Mouse (Mus musculus) hindbrain, embryonic 10.5 days (tissue): Measurements from ENCODE around the gene Bmpr1b. TPM values are rescaled to one million over a fixed set of nuclear protein-coding genes. Genes with fewer than 3 reads are reported as not detected.

Experiments
- DNase-seq: peaks from one replicate; pipeline ENCODE4 v3.0.0-alpha.2; 2017; ENCODE audit warnings: low spot score
- H3K27ac ChIP-seq: fragments of 300-500 bp; sonication (generic); 2 replicates; pipeline ENCODE4 v1.5.1; 2016; ENCODE audit warnings: mild to moderate bottlenecking, moderate library complexity
- H3K27me3 ChIP-seq: fragments of 300-500 bp; sonication (generic); 2 replicates; pipeline ENCODE4 v1.6.1; 2016; ENCODE audit warnings: mild to moderate bottlenecking; ENCODE audit not compliant: poor library complexity, insufficient read depth, severe bottlenecking
- H3K36me3 ChIP-seq: fragments of 300-500 bp; sonication (generic); 2 replicates; pipeline ENCODE4 v1.6.1; 2016; ENCODE audit warnings: mild to moderate bottlenecking, moderate library complexity
- H3K4me1 ChIP-seq: fragments of 300-500 bp; sonication (generic); replicated peaks from 2 replicates; pipeline ENCODE4 v1.6.1; 2016; ENCODE audit warnings: mild to moderate bottlenecking
- H3K4me3 ChIP-seq: fragments of 300-500 bp; sonication (generic); 2 replicates; pipeline ENCODE4 v1.5.1; 2016; ENCODE audit warnings: mild to moderate bottlenecking, moderate library complexity
- H3K9me3 ChIP-seq: fragments of 300-500 bp; sonication (generic); 2 replicates; pipeline ENCODE4 v1.6.1; 2016; ENCODE audit warnings: mild to moderate bottlenecking, moderate library complexity
- WGBS: fragments of 180-500 bp; shearing (Covaris S2); methylation state at CpG from one replicate; pipeline ENCODE4 v1.1.7; 2016; 5-methylcytosine and 5-hydroxymethylcytosine counted together
- polyA plus RNA-seq: library from polyadenylated mRNA; unstranded; fragments of >200 nt; fragmentation: Nextera tagmentation; extraction: Ambion mirVana; gene quantifications from 2 replicates; pipeline ENCODE4 v1.2.1, GENCODE M21; 2016

Bmpr1b gene
- polyA plus RNA-seq, 1 experiment from 2014 or later, result 9.9 TPM

DNA sequence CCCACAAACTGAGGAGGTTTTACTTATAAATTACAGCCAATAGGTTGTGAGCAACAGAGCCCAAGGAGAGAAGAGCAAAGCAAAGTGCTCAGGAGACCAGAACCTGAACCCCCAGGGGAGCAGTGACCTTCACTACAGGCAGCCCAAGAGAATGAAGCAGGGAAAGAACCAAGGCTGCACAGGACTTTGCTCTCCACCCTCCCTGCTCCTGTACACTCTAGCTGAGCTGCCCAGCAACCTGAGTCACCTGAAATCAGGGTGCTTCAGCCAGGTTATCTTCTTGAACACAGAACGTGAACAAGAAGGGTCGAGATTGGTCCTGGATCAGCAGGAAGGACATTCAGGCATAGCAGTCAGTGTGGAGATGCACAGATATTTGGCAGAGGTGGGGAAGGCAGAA, 5.3 kb downstream of the Bmpr1b start:
- Histone ChIP-seq H3K27me3 (no peaks in the 10 kb centered on the region), H3K9me3 (no peaks in the 10 kb centered on the region), H3K4me3 (no peak overlapping the region), H3K27ac (no peak overlapping the region), H3K36me3 (no peaks in the 10 kb centered on the region), H3K4me1 (peaks cover 19% of the 10 kb centered on the region)
- DNase-seq, result no peak
- WGBS, result 89% methylated on average over 2 of the region's 2 CpGs

DNA sequence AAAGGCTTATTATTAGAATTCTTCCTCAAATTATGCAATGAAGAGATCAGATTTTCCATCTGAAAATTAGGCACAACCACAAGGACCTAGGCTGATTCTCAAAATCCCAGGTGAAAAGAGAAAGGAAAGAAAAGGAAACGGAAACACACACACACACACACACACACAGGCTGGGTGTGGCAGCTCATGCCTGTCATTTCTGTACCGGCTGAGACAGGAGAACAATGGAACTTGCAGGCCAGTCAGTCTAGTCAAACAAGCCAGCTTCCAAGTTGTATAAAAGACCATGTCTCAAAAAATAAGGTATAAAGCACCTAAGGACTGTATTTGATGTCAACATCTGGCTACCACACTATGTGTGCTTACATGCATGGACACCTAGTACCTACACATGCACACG, 7.8 kb downstream of the Bmpr1b start:
- no peaks in the 10 kb centered on the region for H3K9me3 ChIP-seq
- H3K4me1 ChIP-seq, result peaks cover 11% of the 10 kb centered on the region; the same call in 1 of the 2 replicates
- 80% methylated on average over 3 of the region's 3 CpGs for WGBS
- DNase-seq, result no peak
- H3K27me3 ChIP-seq, result no peaks in the 10 kb centered on the region
- no peak overlapping the region for H3K27ac ChIP-seq
- no peaks in the 10 kb centered on the region for H3K36me3 ChIP-seq
- H3K4me3 ChIP-seq, result no peak overlapping the region

DNA sequence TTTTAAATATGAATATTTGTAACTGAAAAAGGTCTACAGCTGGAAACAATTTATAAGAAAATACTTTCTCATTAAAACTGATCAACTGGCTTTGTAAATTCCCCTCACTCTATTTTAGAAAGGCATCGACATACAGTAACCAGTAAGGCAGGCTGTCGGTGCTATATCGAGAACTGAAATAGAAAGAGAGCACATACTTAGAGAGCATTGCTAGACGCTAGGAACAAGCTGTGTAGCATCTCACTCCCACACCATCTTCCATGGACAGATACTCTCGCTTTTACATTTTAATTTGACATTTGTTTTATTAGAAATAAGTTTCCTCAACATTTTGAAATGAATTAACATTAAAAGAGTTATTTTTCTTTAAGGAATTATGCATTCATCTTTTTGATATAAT, 17.2 kb downstream of the Bmpr1b start:
- WGBS, result 92% methylated on average over 5 of the region's 5 CpGs
- H3K36me3 ChIP-seq, result no peaks in the 10 kb centered on the region

DNA sequence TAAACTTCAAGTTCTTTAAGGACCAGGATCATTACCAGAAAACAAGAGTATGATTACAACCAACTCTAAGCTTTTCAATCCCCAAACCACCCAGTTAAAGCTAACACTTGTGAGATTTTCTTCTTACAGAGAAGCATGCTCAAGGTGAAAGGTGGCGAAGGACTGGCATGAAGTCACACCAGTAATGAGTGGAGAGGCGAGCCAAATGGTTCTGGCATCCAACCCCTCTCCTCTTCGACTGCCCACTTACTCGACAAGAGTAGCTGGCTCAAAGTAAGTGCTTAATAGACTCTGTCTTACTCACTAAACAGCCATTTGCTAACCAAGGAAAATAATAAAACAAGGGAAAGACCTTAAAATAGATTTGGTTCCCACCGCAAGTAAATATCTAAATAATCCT, 30.4 kb downstream of the Bmpr1b start:
- Histone ChIP-seq H3K36me3 (no peaks in the 10 kb centered on the region), H3K27me3 (no peaks in the 10 kb centered on the region), H3K4me3 (no peak overlapping the region), H3K9me3 (no peaks in the 10 kb centered on the region), H3K4me1 (no peaks in the 10 kb centered on the region), H3K27ac (no peak overlapping the region)
- no peak for DNase-seq
- WGBS, result 92% methylated on average over 5 of the region's 5 CpGs

More for the DNA sequence above, 17.2 kb downstream of the Bmpr1b start:
- Histone ChIP-seq H3K4me3 (no peak overlapping the region), H3K4me1 (no peaks in the 10 kb centered on the region), H3K27ac (no peak overlapping the region), H3K27me3 (no peaks in the 10 kb centered on the region), H3K9me3 (no peaks in the 10 kb centered on the region)
- no peak for DNase-seq

DNA sequence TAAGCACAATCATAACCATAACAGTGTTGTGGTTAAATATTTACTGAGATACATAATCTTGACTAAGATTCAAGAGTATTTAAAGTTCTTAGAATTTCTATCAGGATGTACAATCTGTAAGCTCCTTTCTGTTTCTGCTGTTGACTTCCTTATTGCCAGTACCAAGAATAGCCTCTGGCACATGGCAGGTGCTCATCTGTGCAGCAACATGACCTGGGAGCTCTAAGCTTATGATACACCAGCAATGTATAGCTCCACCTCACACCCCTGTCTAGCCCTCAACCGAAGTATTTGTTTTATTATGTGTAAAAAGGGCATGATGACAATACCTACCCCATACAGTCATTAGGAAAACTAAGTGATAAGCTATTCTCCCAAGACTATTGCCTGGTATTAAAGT, 42.8 kb downstream of the Bmpr1b start:
- Histone ChIP-seq H3K36me3 (no peaks in the 10 kb centered on the region), H3K9me3 (no peaks in the 10 kb centered on the region), H3K4me3 (no peak overlapping the region), H3K27ac (no peak overlapping the region), H3K27me3 (no peaks in the 10 kb centered on the region), H3K4me1 (peaks cover 16% of the 10 kb centered on the region)
- DNase-seq, result no peak
- WGBS, result 74% methylated on average over 1 of the region's 1 CpGs

DNA sequence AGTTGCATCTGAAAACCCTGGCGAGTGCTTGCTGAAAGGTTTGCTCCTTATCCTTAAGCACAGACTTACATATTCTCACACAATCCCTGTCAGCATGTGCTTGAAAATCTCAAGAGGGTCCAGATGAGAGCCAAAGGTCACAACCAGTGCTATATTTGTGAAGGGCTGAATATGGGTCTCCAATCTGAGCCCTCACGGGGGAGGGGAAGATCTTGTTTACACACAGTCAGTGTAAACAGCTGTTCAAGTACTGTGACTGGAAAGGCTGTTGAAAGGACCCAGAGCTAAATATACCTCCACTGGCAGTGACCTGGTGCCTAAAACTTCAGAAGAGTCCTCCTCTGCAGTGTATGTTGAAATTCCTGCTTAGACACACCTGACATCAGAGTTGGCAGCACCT, 43.7 kb downstream of the Bmpr1b start:
- no peaks in the 10 kb centered on the region for H3K27me3 ChIP-seq
- DNase-seq, result no peak
- no peak overlapping the region for H3K4me3 ChIP-seq
- H3K9me3 ChIP-seq, result no peaks in the 10 kb centered on the region
- WGBS, result 61% methylated on average over 2 of the region's 2 CpGs
- H3K36me3 ChIP-seq, result no peaks in the 10 kb centered on the region
- peaks cover 19% of the 10 kb centered on the region for H3K4me1 ChIP-seq
- H3K27ac ChIP-seq, result no peak overlapping the region; the same call in 1 of the 2 replicates

DNA sequence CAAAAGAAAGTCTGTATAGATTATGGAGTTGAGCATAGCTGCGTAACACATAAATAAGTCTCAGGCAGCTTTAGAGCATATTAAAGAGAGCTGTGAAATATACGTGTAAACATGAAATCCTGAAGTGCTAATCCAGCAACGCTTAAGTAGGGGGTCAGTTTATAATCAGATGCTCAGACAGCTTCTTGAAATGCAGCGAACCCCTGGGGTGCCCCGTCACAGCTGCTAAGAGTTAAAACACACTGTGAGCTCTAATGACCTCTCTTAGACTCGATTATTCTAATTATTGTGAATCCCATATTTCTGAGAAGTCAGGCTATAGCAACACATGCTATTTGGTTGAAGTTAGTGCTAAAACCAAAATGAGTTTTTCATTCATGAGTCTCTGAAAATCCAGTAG, 45.0 kb downstream of the Bmpr1b start:
- Histone ChIP-seq H3K36me3 (no peaks in the 10 kb centered on the region), H3K27ac (no peak overlapping the region), H3K27me3 (no peaks in the 10 kb centered on the region), H3K9me3 (no peaks in the 10 kb centered on the region), H3K4me1 (peaks cover 20% of the 10 kb centered on the region), H3K4me3 (no peak overlapping the region)
- no peak for DNase-seq
- WGBS, result 61% methylated on average over 6 of the region's 6 CpGs

DNA sequence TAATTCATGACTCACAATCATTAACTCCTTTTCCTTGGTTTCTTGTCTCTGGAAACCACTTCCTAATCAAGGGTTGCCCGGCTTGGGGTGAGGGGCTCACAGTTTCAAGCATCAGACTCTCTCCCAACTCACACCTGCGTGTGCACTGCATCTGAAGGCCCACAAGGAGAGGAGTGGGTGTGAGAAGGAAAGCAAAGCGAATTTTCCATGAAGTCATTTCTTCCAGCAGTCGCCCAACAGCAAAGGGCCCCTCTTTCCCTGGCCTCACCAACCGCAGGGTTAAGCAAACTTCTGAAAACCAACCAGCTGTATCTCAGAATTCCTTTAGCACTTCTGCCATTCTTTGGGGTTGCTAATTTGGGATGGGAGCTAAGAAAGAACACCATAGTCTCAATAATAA, 46.8 kb downstream of the Bmpr1b start:
- peaks cover 20% of the 10 kb centered on the region for H3K4me1 ChIP-seq
- H3K36me3 ChIP-seq, result no peaks in the 10 kb centered on the region
- H3K27ac ChIP-seq, result no peak overlapping the region
- no peaks in the 10 kb centered on the region for H3K27me3 ChIP-seq
- 84% methylated on average over 5 of the region's 5 CpGs for WGBS
- DNase-seq, result no peak
- H3K4me3 ChIP-seq, result no peak overlapping the region
- no peaks in the 10 kb centered on the region for H3K9me3 ChIP-seq

DNA sequence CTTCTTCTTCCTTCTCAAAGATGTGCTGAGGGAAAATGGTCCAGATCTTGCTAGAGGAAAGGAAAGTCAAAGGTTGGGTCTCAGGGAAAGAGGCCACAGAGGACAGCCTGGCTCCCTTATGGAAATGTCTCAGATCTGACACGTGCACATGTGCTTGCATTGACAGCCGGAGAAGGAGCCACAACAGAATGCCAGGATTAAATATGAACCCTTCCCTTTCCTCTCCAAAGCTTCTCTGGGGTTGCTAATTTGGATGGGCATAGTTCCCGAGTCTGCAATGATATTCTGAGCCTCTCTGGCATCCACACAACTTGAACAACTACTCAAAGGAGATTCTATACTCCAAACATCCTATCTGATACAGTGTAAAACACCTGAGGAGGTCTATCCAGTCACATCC, 48.4 kb downstream of the Bmpr1b start:
- Histone ChIP-seq H3K27ac (no peak overlapping the region), H3K36me3 (no peaks in the 10 kb centered on the region), H3K4me1 (peaks cover 20% of the 10 kb centered on the region), H3K9me3 (no peaks in the 10 kb centered on the region), H3K4me3 (no peak overlapping the region), H3K27me3 (no peaks in the 10 kb centered on the region)
- WGBS, result 72% methylated on average over 3 of the region's 3 CpGs
- DNase-seq, result no peak

DNA sequence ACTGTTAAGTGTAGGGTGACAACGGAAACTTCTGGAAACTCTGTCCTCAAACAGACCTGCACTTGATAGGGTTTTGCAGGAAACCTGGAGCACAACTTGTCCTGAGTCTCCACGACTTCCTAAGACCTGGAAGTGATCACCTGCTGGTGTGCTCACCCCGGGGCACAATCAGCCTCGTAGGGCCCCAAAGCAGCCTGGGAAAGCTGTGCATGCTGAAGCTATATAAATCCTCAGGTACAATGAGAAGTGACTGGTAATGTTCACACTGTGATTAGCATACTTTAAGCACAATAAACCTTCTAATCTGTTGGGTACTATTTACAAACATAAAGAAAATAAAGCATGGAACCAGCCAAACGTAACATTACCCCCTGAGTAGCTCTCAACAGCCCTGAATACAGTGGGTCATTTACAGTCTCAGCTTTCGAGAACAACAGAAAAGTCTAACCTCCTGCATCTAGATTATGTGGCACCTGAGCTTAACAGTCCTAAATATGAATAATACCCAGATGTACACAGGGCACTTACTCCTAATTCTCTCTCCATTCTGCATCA, 54.4 kb downstream of the Bmpr1b start:
- H3K27me3 ChIP-seq, result no peaks in the 10 kb centered on the region
- no peak overlapping the region for H3K4me3 ChIP-seq
- H3K36me3 ChIP-seq, result no peaks in the 10 kb centered on the region
- DNase-seq, result no peak
- no peak overlapping the region for H3K27ac ChIP-seq
- no peaks in the 10 kb centered on the region for H3K9me3 ChIP-seq
- peaks cover 12% of the 10 kb centered on the region; the same call in 1 of the 2 replicates for H3K4me1 ChIP-seq
- WGBS, result 68% methylated on average over 6 of the region's 6 CpGs

DNA sequence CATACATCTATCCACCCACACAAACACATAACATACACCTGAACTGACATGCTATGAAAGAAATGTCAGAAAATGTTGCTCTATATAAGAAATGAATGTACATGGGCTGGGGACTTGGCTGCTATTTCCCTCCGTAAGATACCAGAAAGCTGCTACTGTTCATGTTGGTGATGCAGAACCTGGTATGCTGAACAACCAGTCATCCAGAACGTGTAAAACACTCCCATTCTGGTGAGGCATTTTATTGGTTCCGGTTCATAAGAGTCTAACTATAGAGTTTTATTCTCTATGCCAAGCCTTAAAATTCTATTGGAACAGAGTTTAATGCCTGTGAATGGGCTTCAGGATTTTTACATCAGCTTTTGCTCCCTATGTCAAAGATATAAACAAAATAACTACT, 55.0 kb downstream of the Bmpr1b start:
- H3K4me3 ChIP-seq, result no peak overlapping the region
- no peak overlapping the region for H3K27ac ChIP-seq
- no peaks in the 10 kb centered on the region for H3K9me3 ChIP-seq
- no peak for DNase-seq
- peaks cover 14% of the 10 kb centered on the region; the same call in 1 of the 2 replicates for H3K4me1 ChIP-seq
- no peaks in the 10 kb centered on the region for H3K27me3 ChIP-seq
- no peaks in the 10 kb centered on the region for H3K36me3 ChIP-seq
- WGBS, result 72% methylated on average over 3 of the region's 3 CpGs

DNA sequence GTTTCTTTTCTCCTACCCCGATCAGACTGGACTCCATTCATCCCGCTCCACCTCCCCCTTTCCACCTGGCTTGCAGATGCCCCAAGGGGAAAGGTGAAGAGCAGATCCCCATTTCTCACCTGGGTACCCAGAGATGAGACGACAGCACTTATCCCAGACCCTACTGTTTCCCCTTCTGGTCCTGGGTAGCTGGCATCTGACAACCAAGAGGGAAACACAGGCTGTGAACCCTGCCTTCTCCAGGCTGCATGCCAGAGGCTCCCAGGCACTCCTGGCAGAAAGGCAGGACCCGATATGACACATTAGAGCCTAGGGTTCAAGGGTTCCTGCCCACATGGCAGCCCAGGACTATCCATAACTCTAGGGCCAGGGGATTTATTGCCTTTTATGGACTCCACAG, 56.0 kb downstream of the Bmpr1b start:
- Histone ChIP-seq H3K36me3 (no peaks in the 10 kb centered on the region), H3K27me3 (no peaks in the 10 kb centered on the region), H3K9me3 (no peaks in the 10 kb centered on the region), H3K4me3 (no peak overlapping the region), H3K27ac (no peak overlapping the region), H3K4me1 (peaks cover 14% of the 10 kb centered on the region; the same call in 1 of the 2 replicates)
- no peak for DNase-seq
- 88% methylated on average over 4 of the region's 4 CpGs for WGBS

DNA sequence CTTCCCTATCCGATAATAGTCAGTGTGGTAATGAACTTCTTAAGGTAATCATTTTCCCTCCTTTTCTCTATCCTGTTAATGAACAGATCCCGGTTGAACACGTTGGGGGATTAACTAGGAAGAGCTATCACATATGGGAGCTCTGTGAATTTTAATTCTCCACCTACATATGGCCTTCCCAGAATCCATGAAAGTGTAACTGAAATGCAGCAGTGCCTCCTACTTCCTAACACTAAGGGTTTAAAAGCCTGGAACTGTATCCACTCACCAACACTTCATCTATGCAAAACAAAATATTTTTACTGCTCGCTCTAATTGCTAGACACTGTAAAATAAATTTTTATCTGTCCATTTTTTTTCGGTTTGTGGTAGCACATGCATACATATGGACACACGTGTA, 63.0 kb downstream of the Bmpr1b start:
- 0 out of 2 replicates have a peak, but pooled peaks cover 8% of the 10 kb centered on the region for H3K4me1 ChIP-seq
- H3K9me3 ChIP-seq, result no peaks in the 10 kb centered on the region
- DNase-seq, result no peak
- no peak overlapping the region for H3K27ac ChIP-seq
- 0 out of 2 replicates have a peak, but pooled peaks cover 3% of the 10 kb centered on the region for H3K36me3 ChIP-seq
- no peaks in the 10 kb centered on the region for H3K27me3 ChIP-seq
- H3K4me3 ChIP-seq, result no peak overlapping the region
- 91% methylated on average over 6 of the region's 6 CpGs for WGBS
